Mouse (Mus musculus) liver, embryonic 14.5 days (tissue): ENCODE results near the gene Ascl5.

ENCODE experiments used
- CTCF ChIP-seq: IDR thresholded peaks from 2 replicates; pipeline ENCODE4 v1.5.1; 2016; ENCODE audit warnings: antibody characterized with exemption, low read depth, control low read depth
- EP300 ChIP-seq: IDR thresholded peaks from 2 replicates; pipeline ENCODE4 v1.6.1; 2016; ENCODE audit warnings: antibody characterized with exemption, low read depth

DNA sequence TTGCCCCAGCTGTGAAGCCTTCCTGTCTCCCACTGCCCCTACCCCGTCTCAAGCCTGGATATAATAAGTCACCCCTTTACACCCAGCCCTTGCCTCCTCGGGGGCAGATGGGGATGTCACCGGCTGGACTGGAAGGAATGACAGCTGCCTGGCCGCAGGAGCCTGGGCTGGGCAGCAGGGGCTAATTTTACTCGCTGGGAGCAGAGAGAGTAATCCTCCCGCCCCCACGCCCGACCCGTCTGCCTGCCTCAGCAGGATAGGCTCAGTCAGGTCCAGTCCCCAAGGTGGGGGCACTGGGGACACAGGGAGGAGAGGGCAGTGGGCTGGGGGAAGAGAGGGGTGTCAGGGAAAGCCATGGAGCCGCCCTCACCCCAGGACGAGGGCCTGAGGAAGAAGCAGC lies 1.9 kb downstream of the Ascl5 start, which contains the start of gene Cacna1s:
- TF ChIP-seq CTCF (no peak), EP300 (no peak)
